Mouse (Mus musculus): Measurements from ENCODE around the gene Ints3.
A peak's percentile ranks its signal among the peaks of the same experiment; 100 is the strongest.

Gene Ints3

GRCm38 (mm10) chr3:90445417-90446200 is 12.2 kb upstream of the Ints3 start:
- DNase-seq = no peak

GRCm38 (mm10) chr3:90443977-90444376 is 10.6 kb upstream of the Ints3 start:
- no peak for DNase-seq

GRCm38 (mm10) chr3:90440756-90441155 is 7.3 kb upstream of the Ints3 start:
- no peak for DNase-seq

GRCm38 (mm10) chr3:90437131-90437530 is 3.7 kb upstream of the Ints3 start:
- no peak for DNase-seq

GRCm38 (mm10) chr3:90434073-90434730 is 780 bp upstream of the Ints3 start:
- DNase-seq = peak; percentile 77

- DNase-seq = peak; percentile 61
Measured at GRCm38 (mm10) chr3:90432811-90433219, 607 bp downstream of the Ints3 start.

GRCm38 (mm10) chr3:90432348-90432747 is 1.1 kb downstream of the Ints3 start:
- DNase-seq = no peak

GRCm38 (mm10) chr3:90429576-90429975 is 3.8 kb downstream of the Ints3 start:
- no peak for DNase-seq

- no peak for DNase-seq
Measured at GRCm38 (mm10) chr3:90428186-90428585, 5.2 kb downstream of the Ints3 start.

- peak; percentile 57 for DNase-seq
Measured at GRCm38 (mm10) chr3:90427574-90427973, 5.8 kb downstream of the Ints3 start.

- no peak for DNase-seq
Measured at GRCm38 (mm10) chr3:90425499-90425898, 7.9 kb downstream of the Ints3 start.

GRCm38 (mm10) chr3:90423549-90423948 is 9.9 kb downstream of the Ints3 start:
- DNase-seq = no peak

- no peak for DNase-seq
Measured at GRCm38 (mm10) chr3:90420696-90421095, 12.7 kb downstream of the Ints3 start.

GRCm38 (mm10) chr3:90413011-90413396 is 20.4 kb downstream of the Ints3 start:
- no peak for DNase-seq

GRCm38 (mm10) chr3:90412312-90413010 is 21.0 kb downstream of the Ints3 start:
- peak; percentile 73 for DNase-seq

GRCm38 (mm10) chr3:90408721-90409120 is 24.7 kb downstream of the Ints3 start:
- DNase-seq = no peak

- no peak for DNase-seq
Measured at GRCm38 (mm10) chr3:90406414-90406813, 27.0 kb downstream of the Ints3 start.

GRCm38 (mm10) chr3:90404609-90405008 is 28.8 kb downstream of the Ints3 start:
- no peak for DNase-seq

GRCm38 (mm10) chr3:90404121-90404520 is 29.3 kb downstream of the Ints3 start:
- no peak for DNase-seq

- no peak for DNase-seq
Measured at GRCm38 (mm10) chr3:90400993-90401392, 32.4 kb downstream of the Ints3 start.

- no peak for DNase-seq
Measured at GRCm38 (mm10) chr3:90395629-90396028, 37.8 kb downstream of the Ints3 start.

GRCm38 (mm10) chr3:90392661-90393060 is 40.8 kb downstream of the Ints3 start:
- DNase-seq = no peak

- no peak for DNase-seq
Measured at GRCm38 (mm10) chr3:90391941-90392340, 41.5 kb downstream of the Ints3 start.

- DNase-seq = no peak
Measured at GRCm38 (mm10) chr3:90391004-90391403, 42.4 kb downstream of the Ints3 start.

Data from kidney, adult 9 months (tissue).